Mouse (Mus musculus) olfactory bulb, adult 2 months (tissue): Measurements from ENCODE around the gene Ppp2r2c. TPM values are rescaled to one million over a fixed set of nuclear protein-coding genes. Genes with fewer than 3 reads are reported as not detected.

Source experiments
- H3K27ac ChIP-seq: fragments of 200-500 bp; 2 replicates; pipeline ENCODE4 v1.5.1; 2012; ENCODE audit warnings: low read depth, low read length; ENCODE audit not compliant: insufficient read depth
- H3K4me1 ChIP-seq: fragments of 200-500 bp; 2 replicates; pipeline ENCODE4 v1.6.1; 2012; ENCODE audit warnings: low read length; ENCODE audit not compliant: control insufficient read depth, insufficient read depth
- H3K4me3 ChIP-seq: fragments of 200-500 bp; 2 replicates; pipeline ENCODE4 v1.5.1; 2012; ENCODE audit warnings: mild to moderate bottlenecking, low read depth, low read length, moderate library complexity; ENCODE audit not compliant: insufficient read depth
- CTCF ChIP-seq: fragments of 200-500 bp; IDR thresholded peaks from 2 replicates; pipeline ENCODE4 v1.5.1; 2012; ENCODE audit warnings: low read depth, mild to moderate bottlenecking, low read length, moderate library complexity; ENCODE audit not compliant: insufficient read depth
- POLR2A ChIP-seq: fragments of 200-500 bp; IDR thresholded peaks from 2 replicates; pipeline ENCODE4 v1.6.1; 2012; ENCODE audit warnings: mild to moderate bottlenecking, low read depth, low read length, moderate library complexity; ENCODE audit not compliant: insufficient read depth
- WGBS: fragments of 180-500 bp; shearing (Covaris S2); methylation state at CpG from one replicate; pipeline ENCODE4 v1.1.7; 2018; 5-methylcytosine and 5-hydroxymethylcytosine counted together
- polyA plus RNA-seq: library from polyadenylated mRNA; stranded (reverse); fragments of >200 nt; gene quantifications from 2 replicates; pipeline ENCODE4 v1.2.4, GENCODE M21; 2012; ENCODE audit warnings: low replicate concordance; ENCODE audit not compliant: missing spikeins, insufficient read depth, insufficient read length

Ppp2r2c gene
- polyA plus RNA-seq, 1 experiment, result 124 TPM

DNA sequence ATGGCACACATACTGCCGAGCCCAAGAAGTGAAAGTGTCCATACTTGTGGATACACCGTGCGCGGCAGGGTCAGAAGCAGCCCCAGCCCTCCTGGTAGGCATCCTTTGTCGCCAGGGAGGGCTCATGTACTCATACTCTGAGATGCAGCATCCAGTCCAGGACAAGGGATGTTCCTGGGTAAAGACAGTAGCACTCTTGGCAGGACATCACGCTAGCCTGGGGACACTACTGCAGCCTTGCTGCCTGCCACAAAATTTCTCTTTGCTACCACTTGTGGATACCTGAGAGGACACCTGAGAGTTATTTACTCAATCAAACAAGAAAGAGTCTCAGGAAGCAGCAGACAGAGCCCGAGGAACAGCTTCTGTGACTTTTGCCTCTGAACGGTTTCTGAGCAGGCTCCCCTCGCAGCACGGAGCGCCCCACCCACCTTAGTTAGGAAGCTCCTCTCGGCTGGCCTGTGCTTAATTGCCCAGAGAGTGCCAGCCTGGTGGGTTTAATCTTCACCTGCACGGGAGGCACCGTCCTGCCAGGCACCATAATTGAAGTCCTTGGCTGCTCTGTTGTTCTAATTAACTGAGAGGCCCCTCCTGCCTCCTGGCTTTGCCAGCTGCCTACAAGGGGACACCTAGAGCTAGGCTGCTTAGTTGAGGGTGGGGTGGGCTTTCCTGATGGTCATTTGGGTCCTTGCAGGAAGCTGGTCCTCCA is 44.4 kb downstream of the Ppp2r2c start:
- WGBS, result 65% methylated on average over 14 of the region's 14 CpGs

DNA sequence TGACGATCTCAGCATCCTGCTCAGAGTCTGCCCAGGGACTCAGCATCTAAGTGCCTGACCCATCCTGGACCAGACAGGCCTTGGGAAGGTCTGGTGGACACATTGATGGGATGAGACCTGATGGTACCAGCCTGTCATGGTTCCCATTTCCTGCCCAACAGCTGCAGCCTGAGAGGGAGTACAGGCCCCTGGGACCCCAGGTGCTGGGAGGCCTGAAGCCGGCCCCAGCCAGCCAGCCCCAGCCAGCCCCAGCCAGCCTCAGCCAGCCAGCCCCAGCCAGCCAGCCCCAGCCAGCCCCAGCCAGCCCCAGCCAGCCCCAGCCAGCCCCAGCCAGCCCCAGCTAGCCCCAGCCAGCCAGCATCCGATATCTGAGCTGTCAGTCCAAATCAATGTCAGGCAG is 46.9 kb downstream of the Ppp2r2c start:
- no peak overlapping the region for H3K27ac ChIP-seq
- WGBS, result 71% methylated on average over 3 of the region's 3 CpGs
- no peak overlapping the region for H3K4me3 ChIP-seq
- peaks cover 60% of the 10 kb centered on the region for H3K4me1 ChIP-seq
- no peak for TF ChIP-seq POLR2A
- TF ChIP-seq CTCF, result no peak

More for the DNA sequence above, 44.4 kb downstream of the Ppp2r2c start:
- Histone ChIP-seq H3K4me1 (peaks cover 53% of the 10 kb centered on the region), H3K4me3 (no peak overlapping the region), H3K27ac (no peak overlapping the region)
- TF ChIP-seq CTCF (no peak), POLR2A (no peak)

DNA sequence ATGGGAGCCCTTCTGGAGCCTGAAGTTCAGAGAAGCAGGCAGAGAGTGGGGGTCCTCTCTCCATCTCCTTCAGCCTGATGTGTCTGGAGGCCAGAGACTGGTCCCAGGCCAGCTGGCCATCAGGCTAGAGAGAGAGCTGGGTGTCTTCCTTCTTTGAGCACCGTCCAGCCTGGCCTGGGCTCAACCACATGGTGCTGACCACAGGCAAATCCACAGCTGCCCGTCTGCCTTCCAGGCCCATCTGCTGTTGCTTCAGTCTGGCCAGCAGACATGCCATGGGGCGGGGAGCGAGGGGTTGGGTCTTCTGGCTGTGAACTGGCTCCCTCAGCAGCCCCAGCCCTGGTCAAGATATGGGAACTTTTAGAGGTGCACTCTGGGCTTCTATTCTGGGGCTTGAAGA is 48.3 kb downstream of the Ppp2r2c start:
- Histone ChIP-seq H3K27ac (no peak overlapping the region), H3K4me3 (no peak overlapping the region), H3K4me1 (peaks cover 63% of the 10 kb centered on the region)
- no peak for TF ChIP-seq CTCF
- no peak for TF ChIP-seq POLR2A
- WGBS, result 90% methylated on average over 4 of the region's 4 CpGs

DNA sequence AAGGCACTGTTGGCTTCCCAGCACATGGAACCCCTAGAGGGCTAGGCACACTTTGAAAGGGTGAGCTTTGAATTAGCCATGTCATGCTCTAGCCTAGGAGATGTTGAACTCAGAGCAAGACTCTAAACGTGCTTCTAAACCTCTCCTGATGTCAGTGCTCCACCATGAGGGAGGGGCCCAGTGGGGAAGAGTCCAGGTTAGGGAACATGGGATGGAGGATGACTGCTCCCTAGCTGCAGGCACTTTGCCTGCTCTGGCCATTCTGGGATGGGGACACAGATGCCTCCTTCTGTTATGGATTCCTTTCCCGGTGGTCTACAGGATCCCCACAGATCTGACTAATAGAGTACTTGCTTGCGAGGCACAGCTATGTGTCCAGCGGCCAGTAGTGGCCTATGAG is 48.9 kb downstream of the Ppp2r2c start:
- Histone ChIP-seq H3K27ac (no peak overlapping the region), H3K4me1 (peaks cover 63% of the 10 kb centered on the region), H3K4me3 (no peak overlapping the region)
- WGBS, result 74% methylated on average over 4 of the region's 4 CpGs
- no peak for TF ChIP-seq CTCF
- TF ChIP-seq POLR2A, result no peak

DNA sequence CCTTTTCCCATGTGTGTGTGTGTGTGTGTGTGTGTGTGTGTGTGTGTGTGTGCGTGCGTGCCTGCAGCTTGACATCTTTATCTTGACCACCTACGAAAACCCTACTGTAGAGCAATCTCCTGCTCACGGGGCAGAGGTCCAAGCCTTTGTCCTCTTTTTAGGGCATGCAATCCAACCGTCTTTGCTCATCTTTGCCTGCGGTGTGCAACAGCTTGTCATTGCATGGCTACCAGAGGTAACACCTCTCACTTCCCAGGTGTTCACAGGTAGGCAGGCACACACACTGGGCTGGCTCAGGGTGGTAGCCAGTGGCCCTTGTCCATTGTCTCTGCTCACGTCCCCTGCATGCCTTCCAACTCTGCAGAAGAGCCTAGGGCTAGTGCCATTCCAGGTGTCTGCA is 49.7 kb downstream of the Ppp2r2c start:
- Histone ChIP-seq H3K27ac (no peak overlapping the region), H3K4me3 (no peak overlapping the region), H3K4me1 (peaks cover 64% of the 10 kb centered on the region)
- TF ChIP-seq POLR2A (no peak), CTCF (no peak)
- 84% methylated on average over 7 of the region's 7 CpGs for WGBS

DNA sequence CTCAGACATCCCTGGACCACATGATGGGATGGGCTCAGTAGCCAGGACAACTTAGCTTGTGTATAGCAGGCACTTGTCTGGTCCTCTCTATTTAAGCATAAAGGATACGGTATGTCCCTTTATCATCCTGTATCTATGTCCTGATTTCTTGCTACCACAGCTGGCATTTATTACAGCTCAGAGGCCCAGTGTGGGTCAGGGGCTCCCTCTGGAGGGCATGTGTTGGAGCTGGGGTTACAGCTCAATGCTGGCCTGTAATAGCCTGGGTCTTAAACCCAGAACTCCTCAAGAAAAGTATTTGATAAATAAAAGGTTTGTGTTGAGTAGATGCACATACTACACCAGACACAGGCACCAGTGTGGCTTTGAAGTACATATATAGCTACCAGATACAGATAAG is 51.8 kb downstream of the Ppp2r2c start:
- 42% methylated on average over 1 of the region's 1 CpGs for WGBS

DNA sequence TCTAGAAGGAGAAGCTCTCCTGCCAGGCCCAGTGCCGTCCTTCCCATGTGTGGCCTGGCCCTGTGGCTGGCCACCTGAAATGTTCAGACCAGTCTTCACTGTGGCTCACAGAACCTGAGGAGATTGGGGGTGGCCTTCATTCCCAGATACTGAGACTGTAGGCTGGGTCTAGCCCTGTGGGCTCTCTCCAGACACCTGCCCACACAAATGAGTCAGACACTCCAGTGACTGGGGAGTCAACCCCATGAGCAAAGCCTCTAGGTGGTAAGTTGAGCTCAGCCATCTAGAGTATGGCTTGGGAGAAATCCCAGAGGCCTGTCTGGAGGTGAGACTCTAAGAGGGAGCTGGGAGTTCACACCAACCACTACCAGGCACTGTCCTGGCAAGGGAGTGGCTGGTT is 53.6 kb downstream of the Ppp2r2c start:
- 85% methylated on average over 1 of the region's 1 CpGs for WGBS
- TF ChIP-seq POLR2A (no peak), CTCF (no peak)
- Histone ChIP-seq H3K4me1 (peaks cover 68% of the 10 kb centered on the region), H3K27ac (no peak overlapping the region), H3K4me3 (no peak overlapping the region)

More for the DNA sequence above, 51.8 kb downstream of the Ppp2r2c start:
- H3K4me3 ChIP-seq, result no peak overlapping the region
- no peak overlapping the region for H3K27ac ChIP-seq
- peak; percentile 60 for TF ChIP-seq CTCF
- TF ChIP-seq POLR2A, result no peak
- peaks cover 75% of the 10 kb centered on the region for H3K4me1 ChIP-seq

DNA sequence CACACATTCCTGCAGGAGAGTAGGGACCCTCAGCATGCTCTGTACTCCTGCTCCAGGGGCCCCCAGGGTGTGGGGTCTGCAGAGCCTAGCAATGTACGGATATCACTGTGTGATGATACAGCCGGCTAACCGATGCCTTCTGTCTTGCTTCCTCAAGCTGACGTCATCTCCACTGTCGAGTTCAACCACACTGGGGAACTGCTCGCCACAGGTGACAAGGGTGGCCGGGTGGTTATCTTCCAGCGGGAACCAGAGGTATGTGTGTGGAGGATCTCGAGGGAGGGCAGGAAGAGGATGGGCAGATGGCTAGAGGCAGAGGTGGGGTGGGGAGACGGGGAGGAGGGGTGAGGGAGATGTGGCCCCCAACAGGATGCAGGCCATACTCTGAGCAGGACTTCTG is 54.5 kb downstream of the Ppp2r2c start:
- TF ChIP-seq POLR2A, result no peak
- no peak for TF ChIP-seq CTCF
- 53% methylated on average over 10 of the region's 10 CpGs for WGBS
- Histone ChIP-seq H3K4me1 (peaks cover 59% of the 10 kb centered on the region), H3K4me3 (no peak overlapping the region), H3K27ac (0 out of 2 replicates have a peak overlapping the region, but pooled peaks have one; percentile 1)

DNA sequence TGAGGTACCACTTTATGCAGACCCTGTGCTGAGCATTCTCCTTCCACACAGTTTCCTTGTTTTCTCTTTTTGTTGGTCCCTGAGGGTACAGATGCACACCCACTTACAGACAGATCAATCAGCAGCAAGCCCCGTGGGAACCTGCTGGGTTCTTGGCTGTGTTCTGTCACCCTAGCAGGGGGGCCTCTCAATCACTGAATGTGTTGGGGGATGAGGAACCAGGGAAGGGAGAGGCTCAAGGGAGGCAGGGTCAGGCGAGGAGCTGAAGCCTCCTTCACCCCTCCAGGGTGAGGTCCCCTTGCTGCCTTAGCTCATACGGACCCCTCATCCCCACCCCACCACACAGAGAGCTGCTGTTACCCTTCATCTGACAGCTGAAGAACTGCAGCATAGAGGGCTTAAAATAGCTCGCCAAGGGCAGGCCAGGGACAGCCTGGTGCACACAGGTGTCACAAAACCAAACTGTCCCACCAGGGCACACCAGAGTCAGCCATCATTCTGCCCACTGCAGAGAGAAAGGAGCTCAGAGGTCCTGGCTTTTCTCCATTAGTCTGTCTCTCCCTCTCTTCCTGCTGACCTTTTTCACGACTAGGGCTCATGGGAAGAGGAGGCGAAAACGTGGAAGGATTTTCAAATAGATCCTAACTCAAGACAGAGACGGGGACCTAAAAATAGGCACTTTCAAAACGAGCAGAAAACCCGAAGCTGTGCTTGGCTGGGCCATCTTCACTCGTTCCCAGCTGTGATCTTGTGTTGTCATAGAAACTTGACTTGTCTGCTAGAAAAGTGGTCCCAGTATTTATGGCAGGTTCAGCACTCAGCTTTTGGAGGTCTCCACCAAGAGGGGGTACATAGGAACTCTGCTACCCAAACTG is 55.8 kb downstream of the Ppp2r2c start:
- Histone ChIP-seq H3K4me1 (peaks cover 47% of the 10 kb centered on the region), H3K27ac (peak overlapping the region; percentile 68), H3K4me3 (no peak overlapping the region)
- TF ChIP-seq POLR2A, result no peak
- no peak for TF ChIP-seq CTCF
- WGBS, result 12% methylated on average over 11 of the region's 11 CpGs
